Mouse (Mus musculus): ENCODE results near the gene CK137956.

CK137956 gene

GRCm38 (mm10) chr4:127970901-127971868 is at the start of gene CK137956:
CK137956 (minus strand) TSS chr4:127970951.
- no peak for DNase-seq (ENCODE audit: low spot score in 2 of 2)

GRCm38 (mm10) chr4:128019465-128019864 is 48.7 kb upstream of the CK137956 start:
- no peak for DNase-seq (ENCODE audit: low spot score in 2 of 2)

- no peak for DNase-seq (ENCODE audit: low spot score in 2 of 2)
Measured at GRCm38 (mm10) chr4:128004797-128005452, 34.2 kb upstream of the CK137956 start.

- DNase-seq (ENCODE audit: low spot score in 2 of 2): no peak
Measured at GRCm38 (mm10) chr4:128002638-128003101, 31.9 kb upstream of the CK137956 start.

GRCm38 (mm10) chr4:127999281-127999680 is 28.5 kb upstream of the CK137956 start:
- DNase-seq (ENCODE audit: low spot score in 2 of 2): no peak

GRCm38 (mm10) chr4:127989347-127989995 is 18.7 kb upstream of the CK137956 start:
- DNase-seq (ENCODE audit: low spot score in 2 of 2): peak; percentile 45 to 65

GRCm38 (mm10) chr4:127988526-127989180 is 17.9 kb upstream of the CK137956 start:
- no peak for DNase-seq (ENCODE audit: low spot score in 2 of 2)

GRCm38 (mm10) chr4:127987784-127988455 is 17.2 kb upstream of the CK137956 start, which contains the start of gene Csmd2:
Csmd2 (plus strand) TSS chr4:127987857.
- peak in 1 of 2 experiments; percentile 44 for DNase-seq (ENCODE audit: low spot score in 2 of 2)

GRCm38 (mm10) chr4:127987270-127987669 is 16.5 kb upstream of the CK137956 start:
- DNase-seq (ENCODE audit: low spot score in 2 of 2): peak in 1 of 2 experiments; percentile 16

GRCm38 (mm10) chr4:127986491-127987075 is 15.8 kb upstream of the CK137956 start:
- DNase-seq (ENCODE audit: low spot score in 2 of 2): peak in 1 of 2 experiments; percentile 20

GRCm38 (mm10) chr4:127985874-127986273 is 15.1 kb upstream of the CK137956 start:
- DNase-seq (ENCODE audit: low spot score in 2 of 2): peak; percentile 22 to 41

GRCm38 (mm10) chr4:127984426-127984825 is 13.7 kb upstream of the CK137956 start:
- DNase-seq (ENCODE audit: low spot score in 2 of 2): no peak

GRCm38 (mm10) chr4:127981125-127981524 is 10.4 kb upstream of the CK137956 start:
- DNase-seq (ENCODE audit: low spot score in 2 of 2): no peak

GRCm38 (mm10) chr4:127972976-127973375 is 2.2 kb upstream of the CK137956 start:
- no peak for DNase-seq (ENCODE audit: low spot score in 2 of 2)

- no peak for DNase-seq (ENCODE audit: low spot score in 2 of 2)
Measured at GRCm38 (mm10) chr4:127970018-127970421, 731 bp downstream of the CK137956 start.

GRCm38 (mm10) chr4:127969101-127969500 is 1.6 kb downstream of the CK137956 start:
- no peak for DNase-seq (ENCODE audit: low spot score in 2 of 2)

GRCm38 (mm10) chr4:127953006-127953710 is 17.6 kb downstream of the CK137956 start:
- DNase-seq (ENCODE audit: low spot score in 2 of 2): no peak

GRCm38 (mm10) chr4:127947696-127948095 is 23.1 kb downstream of the CK137956 start:
- DNase-seq (ENCODE audit: low spot score in 2 of 2): no peak

GRCm38 (mm10) chr4:127937474-127937873 is 33.3 kb downstream of the CK137956 start:
- DNase-seq (ENCODE audit: low spot score in 2 of 2): no peak

GRCm38 (mm10) chr4:127935369-127935768 is 35.4 kb downstream of the CK137956 start:
- DNase-seq (ENCODE audit: low spot score in 2 of 2): peak; percentile 11 to 39
